Comparison of ENCODE assay signal across 8 mouse cellular contexts in genomic region chr10:128933574-128933973, GRCm38 (mm10). TPM values are rescaled to one million over a fixed set of nuclear protein-coding genes. Genes with fewer than 3 reads are reported as not detected.
A peak's percentile ranks its signal among the peaks of the same experiment; 100 is the strongest.
DNase-seq lines count a peak whose midpoint lies in the region; ATAC-seq and TF ChIP-seq lines count a peak whose summit lies in the region.

Gene Itga7 (plus strand): TSS chr10:128933818.

- 0 out of 2 replicates have a peak, but pooled peaks have one; percentile 12 for TF ChIP-seq POLR2A in lung, adult 2 months (IDR thresholded peaks at IDR 0.05; ENCODE audit: borderline replicate concordance, extremely low read depth, low read depth, low read length)
- no peak for TF ChIP-seq POLR2A in limb, embryonic 14.5 days (IDR thresholded peaks at IDR 0.05; ENCODE audit: borderline replicate concordance, extremely low read depth, insufficient read depth, insufficient read length)

- intact Hi-C loops in gastrocnemius, postnatal 14 days (cut with DNase I; ENCODE audit: low total_unique reads): no loop called here

- no peaks in the 10 kb centered on the region for H3K27me3 ChIP-seq in hindbrain, postnatal 0 days (ENCODE audit: insufficient read depth, low read length)
- H3K27me3 ChIP-seq in limb, embryonic 14.5 days (ENCODE audit: control insufficient read depth, insufficient read depth, low read length): peaks cover 40% of the 10 kb centered on the region
- peaks cover 34% of the 10 kb centered on the region for H3K27me3 ChIP-seq in neural tube, embryonic 11.5 days (ENCODE audit: control insufficient read depth, insufficient read depth, low read length)

- 1% methylated on average over 26 of the region's 26 CpGs for WGBS in lung, adult 2 months
- under 1% methylated on average over 26 of the region's 26 CpGs for WGBS in hindbrain, postnatal 0 days
- 0% methylated on average over 24 of the region's 26 CpGs for WGBS in limb, embryonic 14.5 days
- 0% methylated on average over 26 of the region's 26 CpGs for WGBS in neural tube, embryonic 11.5 days

- peak; percentile 76 for ATAC-seq in hindbrain, postnatal 0 days
- ATAC-seq in limb, embryonic 14.5 days (ENCODE audit: low FRiP score, low read depth): peak; percentile 58
- peak; percentile 86 for ATAC-seq in neural tube, embryonic 11.5 days (ENCODE audit: insufficient read depth, low FRiP score, low TSS enrichment)

- H3K4me3 ChIP-seq in lung, adult 2 months (replicated peaks; ENCODE audit: extremely low read depth, low read depth, low read length): peak within 1 kb of the TSS; percentile 46
- peak within 1 kb of the TSS; percentile 54 for H3K4me3 ChIP-seq in hindbrain, postnatal 0 days (ENCODE audit: low read length)
- H3K4me3 ChIP-seq in limb, embryonic 14.5 days (replicated peaks; ENCODE audit: low read length): peak within 1 kb of the TSS; percentile 42
- peak within 1 kb of the TSS; percentile 35 for H3K4me3 ChIP-seq in neural tube, embryonic 11.5 days (ENCODE audit: low read depth, low read length)

- H3K4me1 ChIP-seq in lung, adult 2 months (ENCODE audit: control insufficient read depth, insufficient read depth, low read length): peaks cover 7% of the 10 kb centered on the region; the same call in 1 of the 2 replicates
- H3K4me1 ChIP-seq in hindbrain, postnatal 0 days (ENCODE audit: insufficient read depth, low read length): peaks cover 13% of the 10 kb centered on the region; the same call in 1 of the 2 replicates
- H3K4me1 ChIP-seq in limb, embryonic 14.5 days (ENCODE audit: control insufficient read depth, insufficient read depth, low read length): peaks cover 3% of the 10 kb centered on the region; the same call in 1 of the 2 replicates
- no peaks in the 10 kb centered on the region for H3K4me1 ChIP-seq in neural tube, embryonic 11.5 days (ENCODE audit: control insufficient read depth, insufficient read depth, low read length)

- H3K9me3 ChIP-seq in hindbrain, postnatal 0 days (ENCODE audit: low read length): no peaks in the 10 kb centered on the region
- H3K9me3 ChIP-seq in limb, embryonic 14.5 days (ENCODE audit: control insufficient read depth, low read length): no peaks in the 10 kb centered on the region
- no peaks in the 10 kb centered on the region for H3K9me3 ChIP-seq in neural tube, embryonic 11.5 days (ENCODE audit: control insufficient read depth, low read length)

- H3K36me3 ChIP-seq in hindbrain, postnatal 0 days (ENCODE audit: insufficient read depth, low read length): no peaks in the 10 kb centered on the region
- H3K36me3 ChIP-seq in limb, embryonic 14.5 days (ENCODE audit: control insufficient read depth, insufficient read depth, low read length): no peaks in the 10 kb centered on the region
- H3K36me3 ChIP-seq in neural tube, embryonic 11.5 days (ENCODE audit: control insufficient read depth, insufficient read depth, low read length): no peaks in the 10 kb centered on the region

- H3K9ac ChIP-seq in hindbrain, postnatal 0 days (replicated peaks; ENCODE audit: low read length): peak within 1 kb of the TSS; percentile 63
- H3K9ac ChIP-seq in limb, embryonic 14.5 days (ENCODE audit: low read depth, low read length, severe bottlenecking): peak within 1 kb of the TSS; percentile 31
- 0 out of 2 replicates have a peak within 1 kb of the TSS, but pooled peaks have one; percentile 23 for H3K9ac ChIP-seq in neural tube, embryonic 11.5 days (ENCODE audit: low read length)

- peak within 1 kb of the TSS; percentile 90 for H3K4me2 ChIP-seq in hindbrain, postnatal 0 days (ENCODE audit: low read depth, low read length)
- H3K4me2 ChIP-seq in limb, embryonic 14.5 days (replicated peaks; ENCODE audit: low read depth, low read length, severe bottlenecking): peak within 1 kb of the TSS; percentile 78
- H3K4me2 ChIP-seq in neural tube, embryonic 11.5 days (ENCODE audit: low read depth): peak within 1 kb of the TSS; percentile 72

- H3K27ac ChIP-seq in hindbrain, postnatal 0 days: peak within 1 kb of the TSS; percentile 41; the same call in 1 of the 2 replicates
- H3K27ac ChIP-seq in limb, embryonic 14.5 days (replicated peaks; ENCODE audit: low read depth, low read length): no peak within 1 kb of the TSS
- no peak within 1 kb of the TSS for H3K27ac ChIP-seq in neural tube, embryonic 11.5 days (ENCODE audit: low read depth, low read length)

- DNase-seq in lung, adult 2 months: peak; percentile 42
- DNase-seq in lung, postnatal 10 days: no peak
- peak; percentile 48 for DNase-seq in cerebellum, adult 9-10 months
- DNase-seq in gastrocnemius, postnatal 14 days: peak; percentile 58
- peak; percentile 61 for DNase-seq in hindbrain, postnatal 0 days (ENCODE audit: low spot score)
- DNase-seq in limb, embryonic 14.5 days (ENCODE audit: low spot score): peak; percentile 14
- DNase-seq in neural tube, embryonic 11.5 days (ENCODE audit: low spot score): peak; percentile 56
- no peak for DNase-seq in spleen, postnatal 36 days (ENCODE audit: low spot score in 2 of 2)

- no peak for TF ChIP-seq CTCF in lung, adult 2 months (IDR thresholded peaks at IDR 0.05; ENCODE audit: insufficient read depth, low read length)
- no peak for TF ChIP-seq CTCF in hindbrain, postnatal 0 days (IDR thresholded peaks at IDR 0.05; ENCODE audit: low read depth)

RNA-seq across cellular contexts. Expression of gene Itga7, which starts in this region (rescaled TPM):
- polyA plus RNA-seq in lung, adult 2 months (2012; rRNA removed): 31.5 and 37.6 TPM in 2 replicates
- total RNA-seq in gastrocnemius, postnatal 14 days (2021): 10 to 100 TPM; 88.7 to 94.7 TPM
- 29.0 and 30.6 TPM in 2 replicates for total RNA-seq in hindbrain, postnatal 0 days (2014; rRNA removed)
- polyA plus RNA-seq in hindbrain, postnatal 0 days (2015; fragmentation: Nextera tagmentation; extraction: Ambion mirVana): 15.1 and 16.9 TPM in 2 replicates
- 22.3 and 24.1 TPM in 2 replicates for polyA plus RNA-seq in limb, embryonic 14.5 days (2012; rRNA removed)
- 7.0 and 11.5 TPM in 2 replicates for polyA plus RNA-seq in limb, embryonic 14.5 days (2014; fragmentation: Nextera tagmentation; extraction: Ambion mirVana)
- 4.2 and 4.5 TPM in 2 replicates for polyA plus RNA-seq in neural tube, embryonic 11.5 days (2014; fragmentation: Nextera tagmentation; extraction: Ambion mirVana)

Comparison
In these comparisons a context has a peak if more than half of its experiments do, and no peak if none do; other contexts are left out.
1. DNase-seq: peak in lung, adult 2 months (single experiment), cerebellum, adult 9-10 months (single experiment), gastrocnemius, postnatal 14 days (single experiment), hindbrain, postnatal 0 days (single experiment), limb, embryonic 14.5 days (single experiment) and neural tube, embryonic 11.5 days (single experiment); none in lung, postnatal 10 days (single experiment) and spleen, postnatal 36 days (0 of 2).
2. Peak in every context shown above with its lines, with median percentiles within 50 percentile points of each other: H3K4me3 ChIP-seq, ATAC-seq, H3K4me2 ChIP-seq and H3K9ac ChIP-seq.